Mouse (Mus musculus) neural tube, embryonic 11.5 days (tissue): ENCODE measurements around the gene Mrps36. TPM values are rescaled to one million over a fixed set of nuclear protein-coding genes. Genes with fewer than 3 reads are reported as not detected.

Source experiments
- ATAC-seq: fragments of 200-750 bp; cut with Nextera tagmentation; 2 replicates; pipeline ENCODE4 v1.8.0; 2017; ENCODE audit warnings: moderate number of reproducible peaks, mild to moderate bottlenecking, moderate TSS enrichment, moderate library complexity; ENCODE audit not compliant: insufficient read depth, low FRiP score, low TSS enrichment
- DNase-seq: peaks from one replicate; pipeline ENCODE4 v3.0.0-alpha.2; 2015; ENCODE audit warnings: low spot score
- H3K27ac ChIP-seq: fragments of 300-500 bp; sonication (generic); 2 replicates; pipeline ENCODE4 v1.5.1; 2014; ENCODE audit warnings: low read depth, mild to moderate bottlenecking, low read length
- H3K27me3 ChIP-seq: fragments of 300-500 bp; sonication (generic); 2 replicates; pipeline ENCODE4 v1.6.1; 2014; ENCODE audit warnings: mild to moderate bottlenecking, low read length, mixed read lengths; ENCODE audit not compliant: control insufficient read depth, insufficient read depth
- H3K36me3 ChIP-seq: fragments of 300-500 bp; sonication (generic); 2 replicates; pipeline ENCODE4 v1.6.1; 2014; ENCODE audit warnings: mild to moderate bottlenecking, low read length, moderate library complexity, mixed read lengths; ENCODE audit not compliant: control insufficient read depth, insufficient read depth
- H3K4me1 ChIP-seq: fragments of 300-500 bp; sonication (generic); 2 replicates; pipeline ENCODE4 v1.6.1; 2014; ENCODE audit warnings: low read length, mixed read lengths; ENCODE audit not compliant: control insufficient read depth, insufficient read depth
- H3K4me2 ChIP-seq: fragments of 300-500 bp; sonication (generic); 2 replicates; pipeline ENCODE4 v1.6.1; 2014; ENCODE audit warnings: low read depth, mild to moderate bottlenecking, moderate library complexity
- H3K4me3 ChIP-seq: fragments of 300-500 bp; sonication (generic); 2 replicates; pipeline ENCODE4 v1.5.1; 2014; ENCODE audit warnings: low read depth, low read length
- H3K9ac ChIP-seq: fragments of 300-500 bp; sonication (generic); 2 replicates; pipeline ENCODE4 v1.6.1; 2014; ENCODE audit warnings: mild to moderate bottlenecking, low read length
- H3K9me3 ChIP-seq: fragments of 300-500 bp; sonication (generic); 2 replicates; pipeline ENCODE4 v1.6.1; 2016; ENCODE audit warnings: low read length; ENCODE audit not compliant: control insufficient read depth
- WGBS: fragments of 180-500 bp; shearing (Covaris S2); extraction: QIAGEN DNeasy Blood & Tissue Kit; methylation state at CpG from one replicate; pipeline ENCODE4 v1.1.7; 2014; 5-methylcytosine and 5-hydroxymethylcytosine counted together
- polyA plus RNA-seq: library from polyadenylated mRNA; unstranded; fragments of >200 nt; fragmentation: Nextera tagmentation; extraction: Ambion mirVana; gene quantifications from 2 replicates; pipeline ENCODE4 v1.2.1, GENCODE M21; 2014

Mrps36 gene
- polyA plus RNA-seq, 1 experiment from 2014 or later: 144 TPM

DNA sequence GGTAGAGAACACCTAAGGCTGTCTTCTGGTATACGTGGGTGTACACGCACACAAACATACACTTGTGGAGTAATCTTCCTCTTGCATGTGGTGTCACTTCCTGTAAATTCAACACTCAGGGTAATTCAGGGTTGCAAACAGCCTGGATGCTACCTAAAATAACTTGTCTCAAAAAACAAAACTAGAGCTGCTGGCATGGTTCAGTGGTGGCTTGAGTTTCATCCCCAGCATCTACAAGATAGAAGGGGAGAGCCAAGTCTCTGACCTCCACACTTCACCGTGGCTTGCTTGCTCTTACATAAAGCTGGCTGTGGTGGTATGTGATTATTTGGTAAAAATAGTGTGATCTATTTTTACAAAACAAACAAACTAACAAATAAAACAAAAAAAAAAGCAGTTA, 46.9 kb downstream of the Mrps36 start:
- no peaks in the 10 kb centered on the region for H3K27me3 ChIP-seq
- WGBS: 95% methylated on average over 3 of the region's 3 CpGs
- H3K4me3 ChIP-seq: no peak overlapping the region
- H3K27ac ChIP-seq: no peak overlapping the region
- H3K4me1 ChIP-seq: no peaks in the 10 kb centered on the region
- DNase-seq: no peak
- H3K36me3 ChIP-seq: peaks cover 8% of the 10 kb centered on the region
- no peak overlapping the region for H3K4me2 ChIP-seq
- ATAC-seq: no peak
- no peak overlapping the region for H3K9ac ChIP-seq
- no peaks in the 10 kb centered on the region for H3K9me3 ChIP-seq

GRCm38 (mm10) chr13:100687513-100687912, 56.9 kb downstream of the Mrps36 start:
- no peak for DNase-seq
- no peaks in the 10 kb centered on the region for H3K27me3 ChIP-seq
- H3K4me3 ChIP-seq: no peak overlapping the region
- H3K27ac ChIP-seq: no peak overlapping the region
- no peaks in the 10 kb centered on the region for H3K36me3 ChIP-seq
- H3K4me1 ChIP-seq: no peaks in the 10 kb centered on the region
- no peak overlapping the region for H3K4me2 ChIP-seq
- H3K9ac ChIP-seq: no peak overlapping the region
- no peaks in the 10 kb centered on the region for H3K9me3 ChIP-seq
- no peak for ATAC-seq
- 73% methylated on average over 7 of the region's 7 CpGs for whole genome bisulfite sequencing

Other genes with a start within 250 kb of the Mrps36 start
- gene Ocln, start 191.9 kb downstream of the Mrps36 start, polyA plus RNA-seq: 1.3 and 1.5 TPM in 2 replicates
- gene Marveld2, start 127.7 kb downstream of the Mrps36 start, polyA plus RNA-seq: 2.4 and 2.6 TPM in 2 replicates
- gene Ak6, start 93.7 kb downstream of the Mrps36 start, polyA plus RNA-seq: 334 and 336 TPM in 2 replicates
- 25.3 and 28.2 TPM in 2 replicates for gene Rad17, start 93.6 kb downstream of the Mrps36 start, polyA plus RNA-seq
- 16.4 and 18.4 TPM in 2 replicates for gene Taf9, start 93.1 kb downstream of the Mrps36 start, polyA plus RNA-seq
- gene Ccdc125, start 74.9 kb downstream of the Mrps36 start, polyA plus RNA-seq: 2.0 and 2.3 TPM in 2 replicates
- gene Cdk7, start 13.7 kb downstream of the Mrps36 start, polyA plus RNA-seq: 69.0 and 77.0 TPM in 2 replicates
- gene Cenph, start 31.2 kb upstream of the Mrps36 start, polyA plus RNA-seq: 44.0 and 48.3 TPM in 2 replicates
- 343 and 345 TPM in 2 replicates for gene Ccnb1, start 41.9 kb upstream of the Mrps36 start, polyA plus RNA-seq
- gene Slc30a5, start 88.8 kb upstream of the Mrps36 start, polyA plus RNA-seq: 48.2 and 49.8 TPM in 2 replicates